9 mouse cellular contexts compared by ENCODE assay signal in the genomic region with DNA sequence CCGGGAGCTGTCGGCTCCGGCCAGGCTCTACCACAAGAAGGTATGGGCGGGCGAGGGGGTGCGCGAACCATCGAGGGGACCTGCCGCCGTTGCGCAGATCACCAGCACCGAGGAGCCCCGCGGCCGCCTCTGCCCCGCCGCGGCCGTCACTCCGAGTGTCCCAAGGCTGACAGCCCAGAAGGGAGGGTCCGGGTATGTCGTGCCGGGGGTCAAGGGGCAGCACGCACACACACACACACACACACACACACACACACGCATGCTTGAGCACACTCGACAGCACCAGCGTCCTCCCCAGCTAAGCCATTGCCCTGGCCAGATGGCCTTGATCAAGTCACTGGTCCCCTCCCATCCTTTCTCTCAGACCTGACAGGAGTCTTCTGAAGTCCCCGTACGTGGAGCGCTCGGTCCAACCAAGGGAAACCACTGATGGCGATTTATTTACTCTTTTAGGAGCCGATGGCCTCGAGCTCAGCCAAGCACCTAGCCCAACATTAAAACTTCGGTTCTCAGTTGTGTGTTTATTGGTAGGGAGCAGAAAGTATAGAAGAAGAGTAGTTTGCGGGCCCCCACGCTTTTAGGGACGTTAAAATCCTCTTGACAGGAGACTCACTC. TPM values are rescaled to one million over a fixed set of nuclear protein-coding genes. Genes with fewer than 3 reads are reported as not detected.
DNase-seq lines count a peak whose midpoint lies in the region; ATAC-seq and TF ChIP-seq lines count a peak whose summit lies in the region.
"Had no signal": no experiment of that assay in that cellular context is flagged by ENCODE, and none has a peak within 500 bp of the region (broad histone marks: within the 10 kb centered on the region; RNA-seq: fewer than 3 reads in every experiment).

No protein-coding gene starts in this region.

- TF ChIP-seq CTCF in bone marrow, adult 2 months (IDR thresholded peaks at IDR 0.05; ENCODE audit: control insufficient read depth, insufficient read depth, low read length), result no peak

- 2% methylated on average over 31 of the region's 38 CpGs for WGBS in kidney, embryonic 14.5 days
- under 1% methylated on average over 38 of the region's 38 CpGs for WGBS in bone marrow, adult 2 months
- 2% methylated on average over 38 of the region's 38 CpGs for WGBS in hindbrain, embryonic 15.5 days
- 1% methylated on average over 38 of the region's 38 CpGs for WGBS in midbrain, embryonic 14.5 days

- H3K4me1 ChIP-seq in kidney, embryonic 14.5 days (ENCODE audit: control insufficient read depth, insufficient read depth, low read length), result peaks cover 23% of the 10 kb centered on the region
- peaks cover 5% of the 10 kb centered on the region for H3K4me1 ChIP-seq in bone marrow, adult 2 months (ENCODE audit: control insufficient read depth, insufficient read depth, low read length)
- peaks cover 33% of the 10 kb centered on the region for H3K4me1 ChIP-seq in hindbrain, embryonic 15.5 days (replicated peaks)
- H3K4me1 ChIP-seq in midbrain, embryonic 14.5 days (ENCODE audit: control insufficient read depth, insufficient read depth, low read length), result peaks cover 12% of the 10 kb centered on the region

- TF ChIP-seq POLR2A in bone marrow, adult 2 months (IDR thresholded peaks at IDR 0.05; ENCODE audit: borderline replicate concordance, control insufficient read depth, low read depth, low read length), result no peak

- H3K27me3 ChIP-seq in kidney, embryonic 14.5 days (ENCODE audit: control insufficient read depth, insufficient read depth, low read length), result no peaks in the 10 kb centered on the region
- no peaks in the 10 kb centered on the region for H3K27me3 ChIP-seq in hindbrain, embryonic 15.5 days
- H3K27me3 ChIP-seq in midbrain, embryonic 14.5 days (ENCODE audit: control insufficient read depth, insufficient read depth, low read length), result no peaks in the 10 kb centered on the region

- peak overlapping the region; percentile 87 for H3K4me2 ChIP-seq in kidney, embryonic 14.5 days (replicated peaks; ENCODE audit: low read depth, low read length)
- peak overlapping the region; percentile 97 for H3K4me2 ChIP-seq in hindbrain, embryonic 15.5 days
- peak overlapping the region; percentile 89 for H3K4me2 ChIP-seq in midbrain, embryonic 14.5 days (ENCODE audit: low read length)

- H3K27ac ChIP-seq in kidney, embryonic 14.5 days (ENCODE audit: low read depth, low read length), result no peak overlapping the region; the same call in 1 of the 2 replicates
- H3K27ac ChIP-seq in bone marrow, adult 2 months (ENCODE audit: control insufficient read depth, insufficient read depth, low read depth, low read length, poor library complexity), result peak overlapping the region; percentile 84
- peak overlapping the region; percentile 99 for H3K27ac ChIP-seq in hindbrain, embryonic 15.5 days (replicated peaks)
- H3K27ac ChIP-seq in midbrain, embryonic 14.5 days (replicated peaks; ENCODE audit: low read depth, low read length), result peak overlapping the region; percentile 98; the same call in 1 of the 2 replicates

- H3K4me3 ChIP-seq in kidney, embryonic 14.5 days (ENCODE audit: low read length), result peak overlapping the region; percentile 99
- peak overlapping the region; percentile 99 for H3K4me3 ChIP-seq in bone marrow, adult 2 months (replicated peaks; ENCODE audit: control insufficient read depth, low read depth, low read length)
- peak overlapping the region; percentile 93 for H3K4me3 ChIP-seq in hindbrain, embryonic 15.5 days
- peak overlapping the region; percentile 99 for H3K4me3 ChIP-seq in midbrain, embryonic 14.5 days (replicated peaks; ENCODE audit: low read depth, low read length)

- H3K36me3 ChIP-seq in kidney, embryonic 14.5 days (ENCODE audit: control insufficient read depth, insufficient read depth, low read length), result peaks cover 33% of the 10 kb centered on the region
- H3K36me3 ChIP-seq in hindbrain, embryonic 15.5 days, result peaks cover 29% of the 10 kb centered on the region
- peaks cover 32% of the 10 kb centered on the region for H3K36me3 ChIP-seq in midbrain, embryonic 14.5 days (ENCODE audit: control insufficient read depth, insufficient read depth, low read length)

- no peak for DNase-seq in kidney, adult 18-20 months
- peak; percentile 15 for DNase-seq in midbrain, embryonic 14.5 days
- DNase-seq in layer of hippocampus, postnatal 25 days (ENCODE audit: extremely low spot score in 1 of 2, low spot score in 1 of 2), result no peak
- no peak for DNase-seq in embryo, embryonic 11 days
- DNase-seq in layer of hippocampus, postnatal 36 days, result no peak

- ATAC-seq in kidney, embryonic 14.5 days (ENCODE audit: low FRiP score, low TSS enrichment), result peak; percentile 36
- ATAC-seq in hindbrain, embryonic 15.5 days (ENCODE audit: low FRiP score, low read depth), result peak; percentile 58; the same call in 1 of the 2 replicates
- peak; percentile 43 for ATAC-seq in midbrain, embryonic 14.5 days (ENCODE audit: low FRiP score, low TSS enrichment)

- H3K9ac ChIP-seq in kidney, embryonic 14.5 days (ENCODE audit: low read depth, low read length), result peak overlapping the region; percentile 75
- peak overlapping the region; percentile 64 for H3K9ac ChIP-seq in hindbrain, embryonic 15.5 days
- H3K9ac ChIP-seq in midbrain, embryonic 14.5 days (replicated peaks; ENCODE audit: low read length), result peak overlapping the region; percentile 86

- no peaks in the 10 kb centered on the region for H3K9me3 ChIP-seq in kidney, embryonic 14.5 days (ENCODE audit: control insufficient read depth, low read length)
- H3K9me3 ChIP-seq in hindbrain, embryonic 15.5 days, result no peaks in the 10 kb centered on the region
- H3K9me3 ChIP-seq in midbrain, embryonic 14.5 days (ENCODE audit: control insufficient read depth, low read length), result no peaks in the 10 kb centered on the region

RNA-seq across cellular contexts. Expression of gene Iscu, which starts 0.5 kb away (rescaled TPM):
- 106 and 129 TPM in 2 replicates for polyA plus RNA-seq in kidney, embryonic 14.5 days (2014; fragmentation: Nextera tagmentation; extraction: Ambion mirVana)
- 108 and 116 TPM in 2 replicates for polyA plus RNA-seq in bone marrow, adult 2 months (2011; ENCODE audit: insufficient read depth, insufficient read length, low replicate concordance, missing spikeins)
- 87.6 and 89.9 TPM in 2 replicates for polyA plus RNA-seq in hindbrain, embryonic 15.5 days (2015; fragmentation: Nextera tagmentation; extraction: Ambion mirVana)
- 87.6 and 92.2 TPM in 2 replicates for polyA plus RNA-seq in midbrain, embryonic 14.5 days (2014; fragmentation: Nextera tagmentation; extraction: Ambion mirVana)
- 100 to 1,000 TPM; 115 to 126 TPM for total RNA-seq in layer of hippocampus, postnatal 25 days (2021)
- 100 to 1,000 TPM; 110 to 126 TPM for total RNA-seq in layer of hippocampus, postnatal 36 days (2021)

RNA-seq across cellular contexts. Expression of gene Sart3, which starts 0.7 kb away (rescaled TPM):
- polyA plus RNA-seq in kidney, embryonic 14.5 days (2014; fragmentation: Nextera tagmentation; extraction: Ambion mirVana), result 30.0 and 53.0 TPM in 2 replicates
- polyA plus RNA-seq in bone marrow, adult 2 months (2011; ENCODE audit: insufficient read depth, insufficient read length, low replicate concordance, missing spikeins), result 42.7 and 57.4 TPM in 2 replicates
- 45.7 and 47.4 TPM in 2 replicates for polyA plus RNA-seq in hindbrain, embryonic 15.5 days (2015; fragmentation: Nextera tagmentation; extraction: Ambion mirVana)
- polyA plus RNA-seq in midbrain, embryonic 14.5 days (2014; fragmentation: Nextera tagmentation; extraction: Ambion mirVana), result 36.4 and 40.1 TPM in 2 replicates
- total RNA-seq in layer of hippocampus, postnatal 25 days (2021), result 10 to 100 TPM; 41.0 to 47.6 TPM
- total RNA-seq in layer of hippocampus, postnatal 36 days (2021), result 10 to 100 TPM; 51.2 to 56.8 TPM

RNA-seq across cellular contexts. Expression of gene Tmem119, which starts 27.3 kb away (rescaled TPM):
- 17.6 and 24.8 TPM in 2 replicates for polyA plus RNA-seq in kidney, embryonic 14.5 days (2014; fragmentation: Nextera tagmentation; extraction: Ambion mirVana)
- polyA plus RNA-seq in bone marrow, adult 2 months (2011; ENCODE audit: insufficient read depth, insufficient read length, low replicate concordance, missing spikeins), result 1.4 and 1.8 TPM in 2 replicates
- polyA plus RNA-seq in hindbrain, embryonic 15.5 days (2015; fragmentation: Nextera tagmentation; extraction: Ambion mirVana), result 6.5 and 6.6 TPM in 2 replicates
- 1.00 and 3.2 TPM in 2 replicates for polyA plus RNA-seq in midbrain, embryonic 14.5 days (2014; fragmentation: Nextera tagmentation; extraction: Ambion mirVana)
- 10 to 100 TPM; 18.4 to 23.9 TPM for total RNA-seq in layer of hippocampus, postnatal 25 days (2021)
- 10 to 100 TPM; 22.0 to 25.7 TPM for total RNA-seq in layer of hippocampus, postnatal 36 days (2021)

RNA-seq across cellular contexts. Expression of gene Ficd, which starts 37.4 kb away (rescaled TPM):
- 2.2 and 4.3 TPM in 2 replicates for polyA plus RNA-seq in kidney, embryonic 14.5 days (2014; fragmentation: Nextera tagmentation; extraction: Ambion mirVana)
- polyA plus RNA-seq in bone marrow, adult 2 months (2011; ENCODE audit: insufficient read depth, insufficient read length, low replicate concordance, missing spikeins), result 1.0 and 3.0 TPM in 2 replicates
- 10.6 and 10.9 TPM in 2 replicates for polyA plus RNA-seq in hindbrain, embryonic 15.5 days (2015; fragmentation: Nextera tagmentation; extraction: Ambion mirVana)
- 6.7 TPM in 2 replicates for polyA plus RNA-seq in midbrain, embryonic 14.5 days (2014; fragmentation: Nextera tagmentation; extraction: Ambion mirVana)
- 10 to 100 TPM; 12.8 to 13.1 TPM for total RNA-seq in layer of hippocampus, postnatal 25 days (2021)
- total RNA-seq in layer of hippocampus, postnatal 36 days (2021), result 10 to 100 TPM; 11.8 to 12.6 TPM

RNA-seq across cellular contexts. Expression of gene 1700069L16Rik, which starts 48.4 kb away (rescaled TPM):
- not detected in 2 replicates for polyA plus RNA-seq in kidney, embryonic 14.5 days (2014; fragmentation: Nextera tagmentation; extraction: Ambion mirVana)
- not detected in 2 replicates for polyA plus RNA-seq in bone marrow, adult 2 months (2011; ENCODE audit: insufficient read depth, insufficient read length, low replicate concordance, missing spikeins)
- polyA plus RNA-seq in hindbrain, embryonic 15.5 days (2015; fragmentation: Nextera tagmentation; extraction: Ambion mirVana), result not detected in 2 replicates
- polyA plus RNA-seq in midbrain, embryonic 14.5 days (2014; fragmentation: Nextera tagmentation; extraction: Ambion mirVana), result not detected in 2 replicates
- total RNA-seq in layer of hippocampus, postnatal 25 days (2021), result not detected
- total RNA-seq in layer of hippocampus, postnatal 36 days (2021), result not detected
- total RNA-seq: neutrophil, adult 5-6 weeks had no signal
